Mouse (Mus musculus) cortical plate, adult 2 months (tissue): ENCODE measurements at regions not wholly inside any gene's neighbourhood (a gene's known extent, or its start where the extent isn't known, plus 50 kb on each side); places are given as distances from the start of the nearest gene placed in this dataset.
"Not testable (repeated sequence)": the region's sequence is repeated elsewhere in the genome, so short reads cannot be mapped to it uniquely, and the experiment has no call there.

Source experiments
- H3K27ac ChIP-seq: fragments of 200-500 bp; 2 replicates; pipeline ENCODE4 v1.5.1; 2012; ENCODE audit warnings: low read length, control low read depth, inconsistent platforms; ENCODE audit not compliant: insufficient read depth
- H3K4me1 ChIP-seq: fragments of 200-500 bp; 2 replicates; pipeline ENCODE4 v1.6.1; 2011; ENCODE audit warnings: low read length; ENCODE audit not compliant: control insufficient read depth, insufficient read depth
- H3K4me3 ChIP-seq: fragments of 200-500 bp; 2 replicates; pipeline ENCODE4 v1.5.1; 2011; ENCODE audit warnings: mild to moderate bottlenecking, low read length, control low read depth; ENCODE audit not compliant: insufficient read depth
- CTCF ChIP-seq: fragments of 200-500 bp; IDR thresholded peaks from 2 replicates; pipeline ENCODE4 v1.5.1; 2011; ENCODE audit warnings: mild to moderate bottlenecking, control low read depth, low read length; ENCODE audit not compliant: insufficient read depth; ENCODE audit errors: extremely low read depth
- POLR2A ChIP-seq: fragments of 200-500 bp; IDR thresholded peaks from 2 replicates; pipeline ENCODE4 v1.6.1; 2011; ENCODE audit warnings: mild to moderate bottlenecking, low read length, control low read depth; ENCODE audit not compliant: insufficient read depth; ENCODE audit errors: extremely low read depth

- H3K27ac ChIP-seq: no peak overlapping the region
- TF ChIP-seq CTCF: no peak
- TF ChIP-seq POLR2A: no peak
- H3K4me3 ChIP-seq: no peak overlapping the region
- no peaks in the 10 kb centered on the region for H3K4me1 ChIP-seq
Measured at GRCm38 (mm10) chr5:129353549-129353948, 147.5 kb upstream of the Sfswap start.

GRCm38 (mm10) chr5:129354877-129355276 is 146.1 kb upstream of the Sfswap start:
- no peak for TF ChIP-seq CTCF
- no peak for TF ChIP-seq POLR2A
- H3K27ac ChIP-seq: no peak overlapping the region
- no peak overlapping the region for H3K4me3 ChIP-seq
- no peaks in the 10 kb centered on the region for H3K4me1 ChIP-seq

GRCm38 (mm10) chr5:129361527-129361926 is 139.5 kb upstream of the Sfswap start:
- Histone ChIP-seq H3K27ac (no peak overlapping the region), H3K4me3 (no peak overlapping the region), H3K4me1 (no peaks in the 10 kb centered on the region)
- TF ChIP-seq POLR2A (no peak), CTCF (no peak)

- TF ChIP-seq CTCF: no peak
- TF ChIP-seq POLR2A: no peak
- H3K4me3 ChIP-seq: no peak overlapping the region
- H3K27ac ChIP-seq: no peak overlapping the region
- no peaks in the 10 kb centered on the region for H3K4me1 ChIP-seq
Measured at GRCm38 (mm10) chr5:129363189-129363588, 137.8 kb upstream of the Sfswap start.

- TF ChIP-seq POLR2A: no peak
- TF ChIP-seq CTCF: no peak
- Histone ChIP-seq H3K27ac (no peak overlapping the region), H3K4me1 (no peaks in the 10 kb centered on the region), H3K4me3 (no peak overlapping the region)
Measured at GRCm38 (mm10) chr5:129365026-129365425, 136.0 kb upstream of the Sfswap start.

- H3K4me1 ChIP-seq: no peaks in the 10 kb centered on the region
- no peak overlapping the region for H3K27ac ChIP-seq
- no peak for TF ChIP-seq POLR2A
- TF ChIP-seq CTCF: no peak
- H3K4me3 ChIP-seq: no peak overlapping the region
Measured at GRCm38 (mm10) chr5:129367266-129367665, 133.8 kb upstream of the Sfswap start.

GRCm38 (mm10) chr5:129380861-129381260 is 120.2 kb upstream of the Sfswap start:
- no peaks in the 10 kb centered on the region for H3K4me1 ChIP-seq
- no peak overlapping the region for H3K27ac ChIP-seq
- no peak overlapping the region for H3K4me3 ChIP-seq
- TF ChIP-seq CTCF (no peak), POLR2A (no peak)

- TF ChIP-seq POLR2A (no peak), CTCF (no peak)
- H3K4me3 ChIP-seq: no peak overlapping the region
- no peak overlapping the region for H3K27ac ChIP-seq
- 0 out of 2 replicates have a peak, but pooled peaks cover 1% of the 10 kb centered on the region for H3K4me1 ChIP-seq
Measured at GRCm38 (mm10) chr5:129384976-129385375, 116.0 kb upstream of the Sfswap start.

GRCm38 (mm10) chr5:129385965-129386643 is 114.9 kb upstream of the Sfswap start:
- not testable (repeated sequence) for H3K27ac ChIP-seq, H3K4me1 ChIP-seq, H3K4me3 ChIP-seq

GRCm38 (mm10) chr5:129386671-129387070 is 114.3 kb upstream of the Sfswap start:
- not testable (repeated sequence) for H3K27ac ChIP-seq

More at GRCm38 (mm10) chr5:129386671-129387070, 114.3 kb upstream of the Sfswap start:
- H3K4me3 ChIP-seq, H3K4me1 ChIP-seq: not testable (repeated sequence)
